Mouse (Mus musculus) heart, postnatal 0 days (tissue): ENCODE measurements around the gene BC048671.

Source experiments
- CTCF ChIP-seq: IDR thresholded peaks from 2 replicates; pipeline ENCODE4 v1.5.1; 2016; ENCODE audit warnings: antibody characterized with exemption, control low read depth, low read depth
- EP300 ChIP-seq: IDR thresholded peaks from 2 replicates; pipeline ENCODE4 v1.6.1; 2016; ENCODE audit warnings: antibody characterized with exemption, low read depth

- TF ChIP-seq CTCF (no peak), EP300 (no peak)
These were observed 31.8 kb downstream of the BC048671 start, which contains the start of gene Uroc1 for GRCm38 (mm10) chr6:90332561-90333425.
